Mouse (Mus musculus): Measurements from ENCODE around the gene Vps35l.

Vps35l gene

DNA sequence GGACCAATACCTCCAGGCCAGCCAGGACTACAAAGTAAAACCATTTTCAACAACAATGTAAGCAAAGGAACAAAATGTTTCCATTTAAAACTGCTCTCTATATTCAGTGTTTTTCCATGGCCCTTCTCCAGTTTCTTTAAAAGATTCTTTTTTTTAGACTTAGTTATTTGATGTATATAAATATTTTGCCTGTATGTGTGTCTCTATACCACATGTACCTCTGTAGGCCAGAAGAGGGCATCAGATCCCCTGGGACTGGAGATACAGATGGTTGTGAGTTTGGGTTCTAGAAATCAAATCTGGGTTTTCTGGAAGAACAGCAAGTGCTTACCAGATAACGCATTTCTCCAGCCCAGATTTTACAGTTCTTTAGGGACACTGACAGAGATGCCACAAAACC is 1.3 kb upstream of the Vps35l start:
- no peak for DNase-seq (ENCODE audit: low read depth)

DNA sequence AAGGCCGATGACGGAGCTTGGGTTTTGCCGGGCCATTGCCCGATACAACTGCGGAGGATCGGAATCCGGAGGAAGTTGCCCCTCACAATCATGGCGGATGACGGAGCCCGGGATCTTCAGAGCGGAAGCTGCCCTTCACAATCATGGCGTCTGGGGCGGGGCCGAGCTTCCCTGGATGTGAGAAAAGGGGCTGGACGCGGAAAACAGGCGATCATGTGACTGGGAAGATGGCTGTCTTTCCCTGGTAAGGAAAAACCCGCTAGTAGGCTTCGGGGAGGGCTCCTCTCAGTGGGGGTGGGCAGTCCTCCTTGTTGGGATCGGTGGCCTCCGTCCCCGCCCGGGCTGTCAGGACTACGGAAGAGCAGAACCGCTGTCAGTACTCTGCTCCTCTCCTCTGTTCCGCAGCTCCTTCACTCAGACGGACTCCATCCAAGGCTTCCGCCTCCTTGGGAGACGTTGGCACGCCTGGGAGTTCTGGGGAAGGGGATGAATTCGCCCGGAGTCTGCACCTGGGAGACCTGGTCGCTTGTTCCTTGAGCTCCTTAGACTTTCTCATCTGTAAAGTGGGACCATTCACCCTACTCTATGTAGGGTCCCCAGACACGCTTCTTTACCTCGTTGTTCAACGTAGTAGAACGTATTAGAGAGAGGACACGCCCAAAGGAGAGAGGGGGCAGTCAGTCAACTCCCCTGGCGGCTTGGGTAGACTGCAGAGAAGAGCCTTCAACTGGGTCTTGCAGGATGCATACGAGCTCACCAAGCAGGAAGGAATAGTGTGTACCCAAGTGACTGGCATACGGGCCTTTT is 709 bp downstream of the Vps35l start:
- DNase-seq (ENCODE audit: low read depth), result peak; percentile 97

DNA sequence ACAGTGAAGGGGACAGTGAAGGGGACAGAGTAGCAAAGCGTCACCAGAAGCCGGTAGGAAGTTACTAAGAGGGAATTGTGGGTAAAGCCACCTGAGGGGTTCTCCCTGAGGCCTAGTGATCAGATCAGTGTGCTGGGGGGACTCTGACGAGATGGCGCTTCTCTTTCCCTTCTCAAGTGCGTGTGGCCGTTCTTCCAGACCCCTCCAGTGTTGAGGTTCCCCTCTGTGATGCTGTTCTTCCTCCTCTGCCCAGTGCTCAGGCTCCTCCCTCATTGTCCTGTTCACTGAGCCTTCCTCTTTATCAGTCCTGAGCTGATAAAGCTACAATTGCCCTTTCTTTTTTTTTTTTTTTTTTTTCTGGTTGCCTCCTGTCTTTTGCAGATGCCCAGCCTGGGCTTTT is 2.3 kb downstream of the Vps35l start:
- no peak for DNase-seq (ENCODE audit: low read depth)

DNA sequence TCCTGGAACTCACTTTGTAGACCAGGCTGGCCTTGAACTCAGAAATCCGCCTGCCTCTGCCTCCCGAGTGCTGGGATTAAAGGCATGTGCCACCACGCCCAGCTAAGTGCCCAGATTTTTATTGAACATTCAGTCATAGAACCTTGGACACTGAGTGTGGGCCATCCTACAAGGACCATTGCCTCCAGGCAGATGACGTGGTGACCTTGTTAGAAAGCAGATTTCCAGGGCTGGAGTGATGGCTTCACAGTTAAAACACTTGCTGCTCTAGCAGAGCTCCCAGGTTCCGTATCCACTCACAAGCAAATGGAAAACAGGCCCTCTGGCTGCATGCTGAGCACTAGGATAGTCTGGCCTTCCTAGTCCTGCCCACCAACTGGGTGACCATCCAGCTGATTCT is 4.7 kb downstream of the Vps35l start:
- no peak for DNase-seq (ENCODE audit: low read depth)

DNA sequence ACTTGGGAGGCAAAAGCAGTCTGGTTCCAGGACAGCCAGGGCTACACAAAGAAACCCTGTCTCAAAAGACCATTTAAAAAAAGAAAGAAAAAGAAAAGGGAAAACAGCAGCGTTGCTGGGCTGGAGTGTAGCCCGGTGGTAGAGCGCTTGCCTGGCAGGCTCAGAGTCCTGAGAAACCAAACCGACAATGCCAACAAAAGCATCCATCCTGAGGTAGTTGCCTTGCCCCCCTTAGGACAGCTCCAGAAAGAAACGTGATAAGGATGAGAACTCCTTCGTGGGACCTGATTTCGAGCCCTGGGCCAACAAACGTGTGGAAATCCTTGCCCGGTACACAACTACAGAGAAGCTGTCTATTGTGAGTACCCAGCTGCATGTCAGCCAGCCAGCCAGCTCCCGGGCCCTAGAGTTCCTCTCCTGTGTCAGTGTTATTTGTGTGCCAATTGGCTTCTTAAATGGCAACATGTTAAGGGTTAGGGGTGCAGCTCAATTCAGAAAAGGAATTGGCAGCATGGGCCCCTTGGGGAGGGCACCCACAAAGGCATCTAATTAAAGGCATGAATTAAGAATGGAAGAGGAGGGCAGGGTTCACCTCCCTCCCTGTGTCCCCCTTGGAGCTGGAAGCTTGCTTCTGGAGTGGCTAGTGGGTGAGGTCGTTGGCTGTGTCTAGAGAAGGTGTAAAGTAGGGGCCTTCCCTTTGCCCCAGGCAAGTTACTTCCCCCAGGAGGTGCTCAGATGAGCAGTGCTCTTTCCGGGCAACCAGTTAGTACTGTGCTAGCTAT is 8.1 kb downstream of the Vps35l start:
- no peak for DNase-seq (ENCODE audit: low read depth)

DNA sequence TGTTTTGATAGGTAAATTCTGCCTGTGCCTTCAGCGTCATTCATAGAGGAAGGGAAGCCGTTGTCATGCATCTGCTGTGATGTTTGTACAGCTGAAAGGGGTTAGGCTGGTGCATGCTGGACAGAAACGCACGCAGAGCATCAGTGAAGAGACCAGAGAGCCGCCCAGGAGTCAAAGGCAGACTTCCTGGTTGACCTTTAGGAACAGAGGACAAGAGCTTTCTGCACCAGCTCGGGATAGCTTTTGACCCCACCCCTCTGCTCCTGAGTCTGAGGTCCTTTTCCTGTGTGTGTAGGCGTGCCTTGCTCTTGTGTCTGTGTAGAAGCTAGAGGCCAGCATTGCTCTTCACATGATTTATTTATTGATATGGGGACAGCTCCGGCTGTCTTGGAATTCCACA is 9.7 kb downstream of the Vps35l start:
- no peak for DNase-seq (ENCODE audit: low read depth)

DNA sequence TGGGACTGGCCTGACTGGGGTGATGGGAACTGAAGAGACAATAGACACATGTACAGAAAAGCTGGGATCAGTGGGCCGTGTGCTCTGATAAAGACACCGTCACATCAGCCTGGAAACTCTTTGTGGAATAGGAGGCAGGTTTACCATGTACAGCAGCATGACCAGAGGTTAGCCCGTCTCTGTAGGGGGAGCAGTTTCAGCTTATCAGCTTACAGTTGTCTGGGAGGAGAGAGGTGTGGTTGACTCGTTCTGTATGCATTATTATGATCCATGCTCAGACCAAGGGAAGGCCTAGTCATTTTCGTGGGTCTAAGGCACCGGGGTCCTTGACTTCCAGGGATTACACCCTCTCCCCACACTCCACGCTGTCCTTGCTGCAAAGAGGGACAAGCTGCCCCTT is 11.6 kb downstream of the Vps35l start:
- no peak for DNase-seq (ENCODE audit: low read depth)

DNA sequence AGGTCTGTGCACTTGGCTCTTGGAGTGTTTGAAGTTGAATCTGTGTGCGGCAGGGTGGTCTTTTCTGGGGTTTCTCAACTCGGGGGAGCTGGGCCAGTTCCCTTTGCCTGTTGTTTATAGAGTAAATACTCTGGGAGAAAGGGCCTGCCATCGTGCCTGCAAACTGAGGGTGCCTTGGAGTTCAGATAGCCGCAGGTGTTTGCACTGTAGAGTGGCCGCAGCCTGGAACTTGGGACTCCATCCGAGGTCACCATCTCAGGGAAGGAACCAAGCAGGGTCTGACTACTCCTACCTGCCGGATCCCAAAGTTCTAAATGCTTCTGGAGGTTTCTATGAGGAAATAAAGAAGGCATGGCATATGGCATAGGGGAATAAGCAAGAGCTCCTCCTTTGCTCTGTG is 15.7 kb downstream of the Vps35l start:
- DNase-seq (ENCODE audit: low read depth), result no peak

DNA sequence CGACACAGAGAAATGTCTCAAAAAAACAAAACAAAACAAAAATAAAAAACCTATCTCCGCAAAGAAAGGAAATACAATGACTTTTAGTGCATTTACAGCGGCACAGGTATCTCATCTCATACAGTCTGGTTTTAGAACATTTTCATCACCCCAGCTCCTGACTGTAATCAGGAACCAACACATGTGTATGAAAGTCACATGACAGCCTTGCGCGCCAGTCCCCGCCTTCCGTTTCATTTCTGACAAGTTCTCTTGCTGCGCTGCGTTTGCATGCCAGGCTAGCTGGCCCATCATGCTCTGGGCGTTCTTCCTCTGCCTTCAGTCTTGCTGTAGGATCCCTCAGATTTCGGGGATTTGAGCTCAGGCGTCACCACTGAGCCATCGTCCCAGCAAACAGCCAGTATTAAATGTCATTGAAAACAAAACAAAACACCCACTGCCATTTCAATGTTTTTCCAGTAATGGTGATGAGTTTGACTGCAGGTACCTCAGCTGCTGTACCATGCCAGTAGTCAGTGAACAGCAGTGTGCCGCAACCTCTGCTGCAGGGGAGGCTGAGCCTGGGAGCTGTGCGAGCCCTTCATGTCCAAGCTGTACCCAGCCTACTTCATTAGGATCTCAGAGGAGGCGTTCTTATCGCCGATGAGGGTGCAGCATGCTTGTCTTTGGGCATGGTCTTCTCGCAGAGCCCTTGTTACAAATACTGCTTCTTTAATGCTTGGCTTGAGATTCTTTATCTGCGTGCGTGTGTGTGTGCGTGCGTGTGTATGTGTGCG is 16.7 kb downstream of the Vps35l start:
- no peak for DNase-seq (ENCODE audit: low read depth)

DNA sequence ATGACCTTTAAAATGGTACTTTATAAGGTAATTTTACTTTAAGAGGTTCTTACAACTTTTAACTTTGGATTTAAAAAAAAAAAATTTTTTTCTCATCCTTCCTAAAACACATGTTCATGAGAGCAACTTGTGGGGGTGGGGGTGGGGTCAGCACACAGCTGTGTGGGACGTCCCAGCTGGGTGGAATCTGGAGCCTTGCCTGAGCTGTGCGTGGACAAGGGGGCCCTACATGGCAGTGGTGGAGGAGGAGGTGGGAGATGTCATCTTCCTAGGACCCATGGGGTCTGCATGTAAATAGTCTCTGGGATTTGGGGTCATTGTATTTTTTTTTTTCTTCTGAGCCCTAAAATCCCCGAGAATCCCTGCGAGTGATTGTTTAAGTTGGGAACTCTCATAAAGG is 18.3 kb downstream of the Vps35l start:
- no peak for DNase-seq (ENCODE audit: low read depth)

DNA sequence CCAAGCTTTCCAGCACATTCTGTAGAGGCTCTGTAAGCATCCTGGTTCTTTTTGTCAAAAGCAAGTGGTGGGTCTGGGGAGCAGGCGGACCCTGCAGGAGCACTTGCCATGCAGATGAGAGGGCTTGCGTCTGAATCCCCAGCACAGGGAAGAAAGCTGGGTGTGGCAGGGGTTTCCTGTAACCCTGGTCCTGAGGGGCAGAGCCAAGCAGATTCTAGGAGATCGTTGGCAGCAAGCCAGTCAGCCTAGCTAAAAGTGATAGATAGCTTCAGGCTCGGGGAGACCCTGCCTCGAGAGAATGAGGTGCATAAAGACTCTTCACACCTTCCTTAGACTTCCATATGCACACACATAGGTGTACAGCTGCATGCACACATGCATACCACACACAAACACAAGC is 19.3 kb downstream of the Vps35l start:
- no peak for DNase-seq (ENCODE audit: low read depth)

DNA sequence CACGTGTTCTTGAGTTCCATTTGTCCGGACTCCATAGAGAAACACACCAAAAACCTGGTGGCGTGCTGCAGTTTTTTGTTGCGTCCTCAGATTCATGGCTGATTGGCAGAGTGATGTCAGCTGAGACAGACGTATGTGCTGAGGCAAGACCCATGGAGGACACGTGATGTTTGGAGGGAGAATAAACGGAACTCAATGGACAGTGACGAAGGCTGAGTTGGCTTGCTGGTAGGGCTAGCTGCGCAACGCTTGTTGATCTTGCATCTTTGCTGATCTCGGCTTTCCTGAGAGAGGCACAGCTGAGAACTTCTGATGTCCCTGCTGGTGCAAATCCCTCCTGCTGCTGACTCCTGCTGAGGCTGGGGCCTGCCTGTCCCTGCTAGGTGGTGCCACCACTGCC is 23.9 kb downstream of the Vps35l start:
- no peak for DNase-seq (ENCODE audit: low read depth)

DNA sequence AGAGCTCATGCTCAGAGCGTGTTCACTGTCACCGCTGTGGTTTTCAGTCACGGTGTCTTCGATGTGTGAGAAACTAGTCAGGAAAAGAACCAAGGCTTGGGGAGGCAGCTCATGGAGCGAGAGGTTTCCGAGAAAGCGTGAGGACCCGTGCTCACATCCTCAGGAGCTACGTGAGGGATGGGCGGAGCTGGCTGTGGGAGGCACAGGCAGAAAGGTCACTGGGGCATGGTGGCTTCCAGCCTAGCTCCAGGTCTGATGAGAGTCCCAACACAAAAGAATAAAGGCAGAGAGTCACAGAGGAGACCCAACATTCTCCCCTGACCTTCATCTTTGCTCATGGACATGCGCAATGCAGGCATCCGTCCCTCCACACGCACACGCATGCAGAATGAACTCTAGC is 24.7 kb downstream of the Vps35l start:
- DNase-seq (ENCODE audit: low read depth), result no peak

DNA sequence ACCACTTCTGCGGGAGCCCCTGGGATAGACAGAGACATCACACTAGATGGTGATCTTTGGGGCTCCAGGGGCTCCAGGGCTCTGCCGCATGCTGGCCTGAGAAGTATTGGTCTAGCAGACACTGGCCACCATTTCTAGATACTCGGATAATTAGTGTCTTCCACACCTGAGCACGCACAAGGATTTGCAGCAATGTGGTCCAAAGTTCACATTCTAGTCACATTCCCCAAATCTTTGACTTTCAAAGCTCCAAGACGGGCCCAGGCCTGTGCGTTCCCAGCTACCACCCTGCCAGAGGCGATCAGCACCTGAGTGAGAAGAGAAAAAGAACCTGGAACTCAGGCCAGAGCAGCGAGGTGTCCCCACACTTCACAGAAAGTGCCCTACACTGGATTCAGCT is 25.6 kb downstream of the Vps35l start:
- DNase-seq (ENCODE audit: low read depth), result no peak

DNA sequence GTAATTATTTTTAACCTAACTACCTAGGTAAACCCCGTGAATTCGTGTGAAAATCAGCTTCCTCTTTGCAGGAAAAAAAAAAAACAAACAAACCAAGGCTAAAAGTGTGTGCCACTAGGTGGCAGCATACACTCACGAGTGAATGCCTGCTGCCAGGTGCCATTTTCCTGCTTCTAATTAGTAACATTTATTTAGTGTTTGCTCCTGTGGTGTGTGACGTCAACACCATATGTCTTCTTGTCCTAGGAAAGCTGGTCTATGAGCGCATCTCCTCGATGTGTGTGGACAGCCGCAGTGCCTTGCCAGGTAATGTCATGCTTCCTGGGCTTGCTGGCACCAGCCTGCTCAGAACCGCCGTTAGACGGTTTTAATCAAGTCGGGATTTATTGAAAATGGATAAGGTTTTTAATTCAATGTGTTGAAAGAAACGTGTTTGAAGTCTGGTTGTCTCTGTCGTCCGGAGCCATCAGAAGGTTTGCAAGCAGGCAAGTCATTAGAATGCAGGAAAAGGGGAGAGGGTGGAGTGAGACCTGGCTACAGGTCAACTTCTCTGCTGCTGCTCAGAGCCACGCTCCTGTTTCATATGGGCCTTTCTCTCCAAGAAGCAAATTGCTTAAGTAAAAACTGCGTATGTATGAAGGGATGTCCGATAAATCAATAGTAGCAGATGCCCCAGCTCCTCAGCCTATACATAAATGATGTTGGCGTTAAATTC is 26.2 kb downstream of the Vps35l start:
- DNase-seq (ENCODE audit: low read depth), result peak; percentile 66

DNA sequence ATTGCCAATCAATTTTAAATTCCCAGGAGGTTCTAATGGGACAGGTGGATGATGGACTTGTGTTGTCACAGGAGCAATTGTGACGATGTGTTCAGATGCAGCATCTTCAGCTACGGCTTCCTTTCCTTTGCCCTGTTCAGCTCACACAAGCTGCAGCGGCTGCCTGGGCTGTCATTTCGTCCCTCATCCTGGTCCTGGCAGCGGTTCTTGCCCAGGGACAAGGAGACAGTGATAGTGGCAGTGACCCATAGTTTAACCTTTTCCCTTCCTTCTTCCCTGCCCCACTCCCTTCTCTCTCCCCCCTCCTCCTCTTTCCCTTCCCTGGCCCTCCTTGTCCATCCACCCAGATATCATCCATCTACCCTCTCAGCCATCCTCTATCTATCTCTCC is 26.8 kb downstream of the Vps35l start:
- DNase-seq (ENCODE audit: low read depth), result no peak

DNA sequence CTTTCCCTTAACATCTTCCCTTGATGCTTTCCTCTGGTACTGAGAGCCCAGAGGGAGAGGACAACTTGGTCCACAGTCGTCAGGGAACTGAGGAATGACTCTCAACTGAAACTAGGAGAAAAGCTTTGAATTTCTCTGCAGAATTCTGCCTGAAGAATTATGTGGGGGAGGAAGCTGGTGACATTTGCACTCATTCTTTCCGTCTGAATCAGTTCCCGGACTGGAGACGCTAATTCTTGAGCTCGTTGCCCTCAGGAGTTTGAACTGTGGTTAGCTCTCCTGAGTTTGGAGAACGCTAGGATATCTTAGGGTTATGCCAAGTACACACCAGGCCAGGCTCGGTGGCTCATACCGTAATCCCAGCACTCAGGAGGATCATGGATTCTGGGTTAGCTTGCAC is 29.2 kb downstream of the Vps35l start:
- no peak for DNase-seq (ENCODE audit: low read depth)

DNA sequence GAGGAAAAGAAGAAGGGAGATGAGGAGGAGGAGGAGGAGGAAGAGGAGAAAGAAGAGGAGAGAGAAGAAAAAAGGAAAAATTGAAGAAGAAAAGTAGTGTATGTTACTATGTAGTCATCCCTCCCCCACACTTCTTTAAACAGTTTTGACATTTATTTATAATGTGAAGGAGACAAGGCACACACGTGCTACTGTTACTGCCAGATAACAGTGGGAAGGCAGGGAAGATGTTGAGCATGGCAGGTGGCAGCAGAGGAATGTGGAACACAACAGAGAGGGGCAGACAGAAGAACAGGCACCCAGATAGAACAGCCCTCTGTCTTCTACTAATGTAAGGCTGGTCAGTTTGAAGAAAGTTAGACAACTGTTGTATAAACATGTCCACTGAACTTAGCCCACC is 29.6 kb downstream of the Vps35l start:
- DNase-seq (ENCODE audit: low read depth), result no peak

DNA sequence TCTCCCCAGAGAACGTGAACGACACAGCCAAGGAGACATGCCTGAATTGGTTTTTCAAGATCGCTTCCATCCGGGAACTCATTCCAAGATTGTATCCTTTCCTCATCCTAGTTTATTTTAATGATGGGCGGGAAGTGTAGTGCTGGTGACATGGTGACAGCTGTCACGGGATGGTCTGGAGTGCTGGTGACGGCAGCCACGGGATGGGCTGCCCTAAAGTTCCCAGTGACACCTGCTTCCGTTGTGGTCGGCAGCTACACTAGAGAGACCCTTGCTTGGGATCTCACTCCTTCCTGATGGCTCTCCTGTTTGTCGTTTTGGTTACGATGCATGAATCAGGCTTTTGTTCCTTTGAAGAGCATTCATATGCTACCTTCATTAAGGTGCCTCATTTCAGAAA is 33.0 kb downstream of the Vps35l start:
- no peak for DNase-seq (ENCODE audit: low read depth)

DNA sequence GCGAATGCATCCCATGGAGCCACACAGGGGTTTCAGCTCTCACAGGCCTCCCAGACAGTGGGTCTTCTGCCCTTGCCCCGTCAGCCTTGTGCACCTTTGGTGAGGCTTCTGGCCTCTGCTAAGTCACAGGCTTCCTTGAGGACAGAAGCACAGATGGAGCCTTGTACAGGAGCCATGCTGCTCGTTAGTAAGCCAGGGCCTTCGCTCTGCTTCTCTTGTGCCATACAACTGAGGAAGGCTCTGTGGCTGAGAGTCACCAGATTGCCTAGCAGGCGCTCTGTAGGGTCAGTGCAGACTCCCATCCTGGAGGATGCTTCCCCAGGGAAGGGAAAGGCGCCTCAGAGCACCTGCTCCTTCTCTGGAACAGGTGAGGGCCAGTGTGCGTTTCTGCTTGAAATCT is 36.0 kb downstream of the Vps35l start:
- DNase-seq (ENCODE audit: low read depth), result no peak

DNA sequence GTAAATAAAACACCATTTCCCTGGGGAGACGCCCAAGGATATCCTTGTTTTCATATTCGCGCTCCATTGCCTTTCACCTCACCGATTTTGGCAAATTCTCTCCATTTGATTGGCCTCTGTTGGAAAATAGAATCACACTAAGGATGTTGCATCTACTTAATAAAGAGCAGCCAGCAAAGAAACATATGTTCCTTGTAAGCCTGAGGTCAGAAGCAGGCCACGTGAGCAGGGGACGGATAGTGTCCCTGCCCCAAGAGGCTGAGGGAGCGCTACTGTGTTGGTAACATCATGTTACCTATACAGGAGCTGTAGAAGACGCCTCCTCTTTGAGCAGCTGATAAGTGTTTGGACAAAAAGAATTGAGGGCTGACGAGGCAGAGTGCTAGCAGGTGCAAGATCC is 36.5 kb downstream of the Vps35l start:
- no peak for DNase-seq (ENCODE audit: low read depth)

Measured in c-Kit-positive CD71-negative TER-119-negative erythroid progenitor cells, embryonic 14.5 days (primary cell).